Mouse (Mus musculus): Measurements from ENCODE around the gene Phf7. TPM values are rescaled to one million over a fixed set of nuclear protein-coding genes. Genes with fewer than 3 reads are reported as not detected.

Gene Phf7
- 1 to 10 TPM; 5.5 to 6.4 TPM for total RNA-seq (2021)

DNA sequence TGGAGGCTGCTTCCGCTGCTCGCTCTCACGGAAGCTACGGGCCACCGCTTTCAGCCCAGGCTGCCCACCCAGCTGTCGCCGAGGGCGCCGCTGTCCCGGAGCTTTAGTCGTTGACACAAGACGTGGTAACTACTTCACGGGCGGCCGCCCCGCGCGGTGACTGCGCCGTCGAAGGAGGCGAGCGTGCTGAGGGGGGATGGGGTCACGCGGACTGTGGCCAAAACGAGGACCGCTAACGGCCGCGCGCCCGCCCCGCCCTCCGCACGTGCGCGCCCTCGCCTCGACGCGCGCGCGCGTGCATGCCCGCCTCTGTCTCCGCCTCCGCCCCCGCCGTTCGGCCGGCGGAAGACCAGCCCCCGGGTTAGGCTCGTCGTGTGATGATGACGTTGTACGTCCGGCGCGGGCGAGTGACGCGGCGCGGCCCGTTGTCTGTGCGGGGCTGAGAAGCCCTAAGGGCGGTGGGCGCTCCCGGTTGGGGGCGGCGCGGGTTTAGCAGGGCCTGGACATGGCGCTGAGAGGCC is at the start of gene Phf7, which contains the start of gene Bap1:
Gene Phf7, minus strand, starts transcription at position 234 of the 521 bp plus-strand sequence.
Gene Bap1, plus strand, starts transcription at position 367 of the 521 bp plus-strand sequence.
- peak; percentile 97 for DNase-seq

DNA sequence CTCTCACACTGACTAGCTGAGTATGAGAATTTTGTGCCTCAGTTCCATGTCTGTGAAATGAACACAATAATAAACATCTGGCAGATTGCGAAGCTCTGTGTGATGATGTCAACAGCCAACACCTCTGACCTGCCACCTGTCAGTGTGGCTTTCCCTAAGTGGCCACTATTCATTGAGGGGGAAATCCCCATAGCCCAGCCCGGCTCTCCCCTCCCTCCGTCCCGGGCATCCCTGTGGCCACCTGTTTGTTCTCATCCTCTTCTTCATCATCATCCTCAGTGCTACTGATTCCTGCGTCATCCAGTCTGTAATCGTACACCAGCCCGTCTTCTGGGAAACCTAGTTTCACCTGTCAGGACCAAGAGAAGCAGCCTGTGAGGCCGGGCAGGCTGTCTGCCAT is 34.6 kb upstream of the Phf7 start:
- DNase-seq = no peak

GRCm38 (mm10) chr14:31272164-31272563 is 21.0 kb upstream of the Phf7 start:
- DNase-seq = peak; percentile 88

DNA sequence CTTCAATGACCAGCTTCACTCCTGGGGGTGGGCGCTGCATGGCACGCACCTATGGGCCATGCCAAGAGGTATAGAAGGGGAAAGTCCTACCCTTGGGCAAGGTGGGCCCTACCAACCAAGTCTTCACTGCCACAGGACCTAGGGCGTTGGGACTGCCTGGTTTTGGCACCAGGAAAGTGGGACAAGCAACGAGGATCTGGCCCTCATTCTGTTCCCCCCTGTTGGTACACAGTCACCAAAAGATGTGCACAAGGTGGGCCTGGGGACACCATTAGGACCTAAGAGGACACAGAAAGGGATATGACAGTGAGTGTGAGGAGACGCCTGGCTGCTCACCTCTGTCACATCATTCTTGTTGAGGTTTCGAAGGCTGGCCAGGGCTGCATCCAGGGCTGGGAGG is 20.0 kb upstream of the Phf7 start:
- no peak for DNase-seq

DNA sequence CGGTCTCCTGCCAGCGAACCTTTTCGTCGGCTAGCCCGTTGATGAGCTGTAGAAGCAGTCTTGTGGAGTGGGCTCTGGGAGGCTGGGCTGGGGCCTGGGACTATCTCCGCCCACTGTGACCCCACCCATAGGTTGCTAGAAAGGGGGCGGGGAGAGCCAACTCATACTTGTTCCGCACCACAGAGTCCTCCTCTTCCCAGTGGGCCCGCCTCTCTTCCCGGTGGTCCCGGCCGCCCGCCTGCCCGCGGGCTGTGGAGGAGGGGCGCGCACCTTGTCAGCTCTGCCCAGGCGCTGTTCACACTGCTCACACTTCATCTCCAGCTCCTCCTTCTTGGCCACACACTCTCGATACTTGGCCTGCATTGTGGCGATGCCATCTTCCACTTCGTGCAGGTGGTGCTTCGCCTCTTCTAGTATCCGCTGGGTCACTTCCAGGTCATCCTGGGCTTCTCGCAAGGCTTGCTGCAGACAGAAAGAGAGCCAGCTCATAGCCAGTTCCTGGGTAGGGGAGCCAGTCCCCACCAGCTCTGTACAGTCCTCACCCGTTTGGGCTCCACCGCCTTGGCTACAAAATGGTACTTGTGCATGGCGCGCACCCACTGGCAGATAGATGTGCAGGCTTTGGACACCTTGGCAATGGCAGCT is 18.5 kb upstream of the Phf7 start:
- peak; percentile 47 for DNase-seq

- DNase-seq = no peak
These were observed 17.3 kb upstream of the Phf7 start for GRCm38 (mm10) chr14:31268301-31269001.

GRCm38 (mm10) chr14:31267649-31268048 is 16.5 kb upstream of the Phf7 start:
- DNase-seq = no peak

DNA sequence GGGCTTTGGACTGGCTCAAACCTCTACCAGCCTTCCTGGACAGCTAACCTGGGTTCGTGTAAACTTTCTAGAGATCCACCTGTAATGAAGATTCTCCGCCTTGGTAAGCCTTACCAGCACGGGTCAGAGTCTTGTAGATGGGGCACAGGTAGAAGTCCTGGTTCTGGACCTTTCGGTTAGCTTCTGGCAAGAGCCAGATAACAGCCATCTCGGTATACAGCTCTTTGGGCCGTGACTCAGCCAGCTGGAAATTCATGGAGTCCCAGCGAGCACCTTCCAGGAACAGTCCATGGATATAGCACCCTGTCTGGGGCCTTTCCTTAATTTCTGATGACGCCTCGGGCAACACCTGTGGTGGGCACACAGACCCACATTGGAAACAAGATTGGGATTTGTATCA is 9.8 kb upstream of the Phf7 start:
- no peak for DNase-seq

- no peak for DNase-seq
These were observed 9.3 kb upstream of the Phf7 start for GRCm38 (mm10) chr14:31260374-31260773.

GRCm38 (mm10) chr14:31258476-31259050 is 7.4 kb upstream of the Phf7 start:
- DNase-seq = no peak

GRCm38 (mm10) chr14:31252091-31252490 is 974 bp upstream of the Phf7 start:
- DNase-seq = no peak

GRCm38 (mm10) chr14:31251626-31252025 is 509 bp upstream of the Phf7 start:
- no peak for DNase-seq

DNA sequence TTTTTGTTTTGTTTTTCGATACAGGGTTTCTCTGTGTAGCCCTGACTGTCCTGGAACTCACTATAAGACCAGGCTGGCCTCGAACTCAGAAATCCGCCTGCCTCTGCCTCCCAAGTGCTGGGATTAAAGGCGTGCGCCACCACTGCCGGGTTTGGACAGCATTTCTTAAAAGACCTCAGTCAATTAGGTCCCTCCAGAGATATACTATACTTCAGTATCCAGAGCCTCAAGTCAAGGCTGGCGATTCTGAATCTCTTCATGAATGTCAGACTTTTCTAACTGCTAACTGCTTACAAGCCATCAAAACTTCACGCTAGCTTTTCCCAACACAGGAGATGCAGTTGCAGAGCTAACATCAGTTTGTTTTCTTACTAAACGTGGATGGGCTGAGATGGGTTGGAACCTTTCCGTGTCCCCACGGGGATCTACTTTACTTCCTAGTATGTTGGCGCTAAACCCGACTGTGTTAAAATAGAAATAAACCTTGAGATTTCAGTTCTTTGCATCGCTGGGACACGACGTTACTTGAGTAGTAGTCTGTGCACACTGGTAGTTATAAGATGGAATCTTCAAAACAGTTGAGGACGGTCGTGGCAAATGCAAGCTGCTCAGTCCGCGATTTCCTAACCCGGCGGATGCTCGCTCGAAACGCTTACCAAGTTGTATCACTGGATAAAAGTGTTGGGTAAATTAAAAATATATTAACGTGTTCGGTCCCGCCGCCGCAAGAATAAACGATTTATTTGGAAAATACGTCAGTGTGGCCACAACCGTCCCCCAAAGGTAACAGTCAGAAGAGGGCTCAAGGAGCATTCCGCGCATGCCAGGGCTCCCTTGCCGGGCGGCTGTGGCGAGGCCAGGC is 664 bp downstream of the Phf7 start:
- no peak for DNase-seq

DNA sequence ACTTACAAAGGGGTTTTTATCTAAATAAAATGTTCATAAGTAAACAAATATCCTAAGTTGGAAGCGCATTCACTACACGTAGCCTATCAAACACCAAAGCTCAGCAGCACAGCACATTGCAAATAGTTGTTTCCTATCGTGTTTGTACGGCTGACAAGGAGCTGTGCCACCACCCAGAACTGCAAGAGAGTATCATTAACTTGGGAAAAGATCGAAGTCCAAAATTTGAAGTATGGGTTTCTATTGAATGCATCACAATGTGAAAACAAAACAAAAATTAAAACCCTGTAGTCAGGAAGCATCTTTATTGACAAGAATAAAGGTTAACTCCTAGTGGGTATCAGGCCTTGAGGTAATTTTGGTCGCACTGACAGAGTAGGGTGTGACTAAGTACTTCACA is 2.7 kb downstream of the Phf7 start:
- DNase-seq = no peak

DNA sequence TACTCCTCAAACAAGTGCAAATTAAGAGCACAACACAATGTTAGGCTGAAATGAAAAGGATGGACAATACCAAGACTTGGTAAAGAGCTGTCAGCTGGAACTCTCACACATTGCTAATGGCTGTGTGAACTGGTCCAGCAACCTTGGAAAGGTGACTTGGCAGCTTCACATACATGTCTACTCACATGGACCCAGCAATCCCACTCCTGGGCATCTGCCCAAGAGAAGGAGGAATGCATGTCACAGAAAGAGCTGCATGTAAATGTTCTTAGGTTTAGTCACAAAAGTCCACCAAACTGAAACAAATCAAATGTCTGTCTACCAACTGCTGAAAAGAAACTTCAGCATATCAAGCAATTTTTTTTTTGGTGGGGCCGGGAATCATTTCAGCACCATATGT is 5.2 kb downstream of the Phf7 start:
- no peak for DNase-seq

DNA sequence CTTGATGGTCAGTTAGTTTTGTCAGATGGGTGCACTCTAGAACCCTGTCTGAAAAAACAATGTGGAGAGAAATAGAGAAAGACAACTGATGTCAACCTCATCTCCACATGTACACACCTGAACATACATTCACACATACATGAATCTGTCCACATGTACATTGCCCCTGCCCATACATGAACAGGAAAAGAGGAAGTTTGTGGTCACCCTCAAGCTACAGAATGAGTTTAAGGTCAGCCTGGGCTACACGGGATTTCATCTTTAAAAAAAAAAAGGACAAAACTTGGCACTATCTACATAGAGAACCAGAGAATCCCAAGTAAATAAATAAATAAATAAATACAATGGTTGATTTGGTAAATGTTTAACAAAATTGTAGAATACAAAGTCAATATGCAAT is 6.3 kb downstream of the Phf7 start:
- no peak for DNase-seq

DNA sequence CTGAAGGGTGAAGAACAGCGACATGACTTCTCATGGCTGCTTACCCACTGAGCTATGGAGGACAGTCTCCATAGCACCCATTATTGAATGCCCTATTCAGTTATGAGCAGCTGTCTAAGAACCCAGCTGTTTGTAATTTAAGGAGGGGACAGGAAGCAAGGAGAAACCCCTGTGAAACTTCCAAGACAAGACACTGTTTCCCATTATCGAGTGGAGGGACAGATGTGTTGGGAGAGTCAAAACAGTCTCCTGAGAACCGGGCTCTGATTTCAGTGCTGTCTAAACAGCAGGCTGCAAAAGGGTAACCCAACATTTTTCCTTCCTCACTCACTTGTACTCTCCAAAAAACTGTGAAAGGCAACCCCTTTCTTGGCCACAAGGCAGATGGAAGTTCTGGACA is 10.6 kb downstream of the Phf7 start:
- DNase-seq = no peak

GRCm38 (mm10) chr14:31237101-31237882 is 13.8 kb downstream of the Phf7 start:
- peak; percentile 69 for DNase-seq

GRCm38 (mm10) chr14:31233996-31234591 is 17.0 kb downstream of the Phf7 start:
- DNase-seq = peak; percentile 92

- DNase-seq = peak; percentile 45
These were observed 17.8 kb downstream of the Phf7 start for GRCm38 (mm10) chr14:31233070-31233995.
